Mouse (Mus musculus) MEL (cell line): ENCODE measurements around the gene Vps37b. TPM values are rescaled to one million over a fixed set of nuclear protein-coding genes. Genes with fewer than 3 reads are reported as not detected.
A peak's percentile ranks its signal among the peaks of the same experiment; 100 is the strongest.

ENCODE experiments used
- DNase-seq: peaks from one replicate; pipeline ENCODE4 v3.0.0; 2011; ENCODE audit warnings: low read depth, low spot score
- H3K27ac ChIP-seq: 2 replicates; pipeline ENCODE4 v1.5.1; 2012; ENCODE audit warnings: low read depth, mild to moderate bottlenecking, control low read depth, low read length, moderate library complexity; ENCODE audit not compliant: control insufficient read depth
- H3K27me3 ChIP-seq, 2 experiments: fragments of 150-350 bp in 1 of 2; sonication (generic) in 1 of 2; 2 replicates each; pipeline ENCODE4 v1.6.1; 2012; ENCODE audit warnings: low read length in 2 of 2, mild to moderate bottlenecking in 2 of 2, improper control_type of control experiment in 1 of 2, moderate library complexity in 1 of 2; ENCODE audit not compliant: insufficient read depth in 2 of 2, control insufficient read depth in 1 of 2
- H3K36me3 ChIP-seq, 2 experiments: 2 replicates each; pipeline ENCODE4 v1.6.1; 2012 to 2014; ENCODE audit warnings: low read length in 2 of 2, improper control_type of control experiment in 1 of 2, inconsistent platforms in 1 of 2, mild to moderate bottlenecking in 1 of 2; ENCODE audit not compliant: insufficient read depth in 2 of 2, control insufficient read depth in 1 of 2
- H3K4me1 ChIP-seq, 2 experiments: fragments of 150-350 bp in 1 of 2; sonication (generic) in 1 of 2; 2 replicates each; pipeline ENCODE4 v1.6.1; 2012; ENCODE audit warnings: low read length in 2 of 2, improper control_type of control experiment in 1 of 2, mild to moderate bottlenecking in 1 of 2; ENCODE audit not compliant: insufficient read depth in 2 of 2, control insufficient read depth in 1 of 2
- H3K4me3 ChIP-seq, 2 experiments: fragments of 150-350 bp in 1 of 2; sonication (generic) in 1 of 2; 2 replicates each; pipeline ENCODE4 v1.5.1; 2012; ENCODE audit warnings: low read depth in 2 of 2, low read length in 2 of 2, mild to moderate bottlenecking in 2 of 2, moderate library complexity in 2 of 2, control low read depth in 1 of 2, improper control_type of control experiment in 1 of 2; ENCODE audit not compliant: control insufficient read depth in 1 of 2, insufficient read depth in 1 of 2
- H3K79me2 ChIP-seq: 2 replicates; pipeline ENCODE4 v1.6.1; 2012; ENCODE audit warnings: mild to moderate bottlenecking, low read length, moderate library complexity; ENCODE audit not compliant: control insufficient read depth, poor library complexity, insufficient read depth
- H3K9ac ChIP-seq: 2 replicates; pipeline ENCODE4 v1.6.1; 2012; ENCODE audit warnings: low read depth, mild to moderate bottlenecking, control low read depth, low read length, moderate library complexity; ENCODE audit not compliant: control insufficient read depth, poor library complexity, severe bottlenecking
- H3K9me3 ChIP-seq: fragments of 150-350 bp; sonication (generic); replicated peaks from 2 replicates; pipeline ENCODE4 v1.6.1; 2012; ENCODE audit warnings: mild to moderate bottlenecking, low read length, improper control_type of control experiment, moderate library complexity; ENCODE audit not compliant: insufficient read depth
- BHLHE40 ChIP-seq: IDR thresholded peaks from 2 replicates; pipeline ENCODE4 v1.6.1; 2012; ENCODE audit warnings: low read depth, mild to moderate bottlenecking, inconsistent platforms, low read length, improper control_type of control experiment, borderline replicate concordance
- CHD1 ChIP-seq: IDR thresholded peaks from 2 replicates; pipeline ENCODE4 v1.6.1; 2012; ENCODE audit warnings: low read depth, mild to moderate bottlenecking, inconsistent platforms, low read length, improper control_type of control experiment
- CHD2 ChIP-seq: IDR thresholded peaks from 2 replicates; pipeline ENCODE4 v1.6.1; 2011; ENCODE audit warnings: low read length, improper control_type of control experiment
- CTCF ChIP-seq, 3 experiments: IDR thresholded peaks in 2 of 3; conservative IDR thresholded peaks in 1 of 3; 2 replicates each; pipeline ENCODE4 v1.5.1; 2011 to 2012; ENCODE audit warnings: low read length in 3 of 3, low read depth in 2 of 3, mild to moderate bottlenecking in 2 of 3, improper control_type of control experiment in 1 of 3, inconsistent platforms in 1 of 3, mixed read lengths in 1 of 3, moderate library complexity in 1 of 3; ENCODE audit not compliant: control insufficient read depth in 1 of 3, insufficient read depth in 1 of 3, poor library complexity in 1 of 3, severe bottlenecking in 1 of 3
- E2F4 ChIP-seq: IDR thresholded peaks from 2 replicates; pipeline ENCODE4 v1.6.1; 2011; ENCODE audit warnings: low read depth, low read length, improper control_type of control experiment, borderline replicate concordance
- ELF1 ChIP-seq: IDR thresholded peaks from 2 replicates; pipeline ENCODE4 v1.6.1; 2014; ENCODE audit warnings: low read depth, mild to moderate bottlenecking, inconsistent platforms, low read length, improper control_type of control experiment, moderate library complexity
- EP300 ChIP-seq, 2 experiments: IDR thresholded peaks; 2 replicates each; pipeline ENCODE4 v1.6.1; 2011; ENCODE audit warnings: improper control_type of control experiment in 2 of 2, low read length in 2 of 2, low read depth in 1 of 2, mild to moderate bottlenecking in 1 of 2
- ETS1 ChIP-seq: IDR thresholded peaks from 2 replicates; pipeline ENCODE4 v1.6.1; 2012; ENCODE audit warnings: low read depth, mild to moderate bottlenecking, inconsistent platforms, low read length, improper control_type of control experiment, moderate library complexity
- GABPA ChIP-seq: IDR thresholded peaks from 2 replicates; pipeline ENCODE4 v1.6.1; 2012; ENCODE audit warnings: low read depth, mild to moderate bottlenecking, inconsistent platforms, low read length, improper control_type of control experiment, moderate library complexity
- GATA1 ChIP-seq: IDR thresholded peaks from 2 replicates; pipeline ENCODE4 v1.6.1; 2011; ENCODE audit warnings: low read depth, low read length, improper control_type of control experiment
- JUND ChIP-seq: IDR thresholded peaks from 2 replicates; pipeline ENCODE4 v1.6.1; 2011; ENCODE audit warnings: low read depth, mild to moderate bottlenecking, improper control_type of control experiment, low read length
- KAT2A ChIP-seq: conservative IDR thresholded peaks from 2 replicates; pipeline ENCODE4 v1.6.1; 2012; ENCODE audit warnings: low read depth, low read length, improper control_type of control experiment, inconsistent platforms
- MAFK ChIP-seq: IDR thresholded peaks from 2 replicates; pipeline ENCODE4 v1.6.1; 2011; ENCODE audit warnings: low read depth, mild to moderate bottlenecking, low read length, improper control_type of control experiment, borderline replicate concordance
- MAX ChIP-seq: IDR thresholded peaks from 2 replicates; pipeline ENCODE4 v1.6.1; 2011; ENCODE audit warnings: low read length, improper control_type of control experiment
- MEF2A ChIP-seq: IDR thresholded peaks from 2 replicates; pipeline ENCODE4 v1.6.1; 2014; ENCODE audit warnings: low read depth, mild to moderate bottlenecking, inconsistent platforms, low read length, improper control_type of control experiment; ENCODE audit not compliant: poor library complexity, insufficient replicate concordance, severe bottlenecking; ENCODE audit errors: extremely low read depth
- MXI1 ChIP-seq: IDR thresholded peaks from 2 replicates; pipeline ENCODE4 v1.6.1; 2011; ENCODE audit warnings: mild to moderate bottlenecking, low read depth, low read length, improper control_type of control experiment
- NELFE ChIP-seq: IDR thresholded peaks from 2 replicates; pipeline ENCODE4 v1.6.1; 2011; ENCODE audit warnings: low read depth, low read length, improper control_type of control experiment
- POLR2A ChIP-seq, 2 experiments: IDR thresholded peaks; 2 replicates each; pipeline ENCODE4 v1.6.1; 2011 to 2012; ENCODE audit warnings: low read length in 2 of 2, mild to moderate bottlenecking in 2 of 2, control low read depth in 1 of 2, improper control_type of control experiment in 1 of 2, low read depth in 1 of 2, moderate library complexity in 1 of 2; ENCODE audit not compliant: control insufficient read depth in 1 of 2, insufficient read depth in 1 of 2, poor library complexity in 1 of 2
- POLR2AphosphoS2 ChIP-seq: IDR thresholded peaks from 2 replicates; pipeline ENCODE4 v1.6.1; 2011; ENCODE audit warnings: low read length, improper control_type of control experiment
- POLR2AphosphoS5 ChIP-seq: IDR thresholded peaks from 2 replicates; pipeline ENCODE4 v1.6.1; 2012; ENCODE audit warnings: low read depth, borderline replicate concordance, mild to moderate bottlenecking, inconsistent platforms, low read length, moderate library complexity, mixed read lengths
- RAD21 ChIP-seq: IDR thresholded peaks from 2 replicates; pipeline ENCODE4 v1.6.1; 2011; ENCODE audit warnings: mild to moderate bottlenecking, low read depth, low read length, improper control_type of control experiment
- SIN3A ChIP-seq: IDR thresholded peaks from 2 replicates; pipeline ENCODE4 v1.6.1; 2012; ENCODE audit warnings: low read length, improper control_type of control experiment, inconsistent platforms
- SMC3 ChIP-seq: IDR thresholded peaks from 2 replicates; pipeline ENCODE4 v1.6.1; 2011; ENCODE audit warnings: low read depth, low read length, improper control_type of control experiment
- TAL1 ChIP-seq: IDR thresholded peaks from 2 replicates; pipeline ENCODE4 v1.6.1; 2012; ENCODE audit warnings: mild to moderate bottlenecking, inconsistent platforms, low read length, moderate library complexity, mixed read lengths
- TBP ChIP-seq: IDR thresholded peaks from 2 replicates; pipeline ENCODE4 v1.8.0; 2011; ENCODE audit warnings: low read depth, low read length, improper control_type of control experiment
- TCF12 ChIP-seq: IDR thresholded peaks from 2 replicates; pipeline ENCODE4 v1.6.1; 2014; ENCODE audit warnings: low read depth, mild to moderate bottlenecking, inconsistent platforms, low read length, improper control_type of control experiment, moderate library complexity
- USF1 ChIP-seq: IDR thresholded peaks from 2 replicates; pipeline ENCODE4 v1.6.1; 2014; ENCODE audit warnings: low read depth, mild to moderate bottlenecking, inconsistent platforms, low read length, improper control_type of control experiment, moderate library complexity
- USF2 ChIP-seq, 2 experiments: IDR thresholded peaks; 2 replicates each; pipeline ENCODE4 v1.6.1; 2011 to 2012; ENCODE audit warnings: improper control_type of control experiment in 2 of 2, low read length in 2 of 2, borderline replicate concordance in 1 of 2, inconsistent platforms in 1 of 2, low read depth in 1 of 2, mild to moderate bottlenecking in 1 of 2; ENCODE audit not compliant: insufficient read depth in 1 of 2
- ZC3H11A ChIP-seq: IDR thresholded peaks from 2 replicates; pipeline ENCODE4 v1.6.1; 2012; ENCODE audit warnings: low read depth, mild to moderate bottlenecking, inconsistent platforms, low read length, improper control_type of control experiment
- ZKSCAN1 ChIP-seq: IDR thresholded peaks from 2 replicates; pipeline ENCODE4 v1.6.1; 2012; ENCODE audit warnings: low read depth, mild to moderate bottlenecking, inconsistent platforms, low read length, improper control_type of control experiment, moderate library complexity
- ZMIZ1 ChIP-seq: IDR thresholded peaks from 2 replicates; pipeline ENCODE4 v1.6.1; 2012; ENCODE audit warnings: low read depth, mild to moderate bottlenecking, inconsistent platforms, low read length, improper control_type of control experiment, moderate library complexity
- polyA plus RNA-seq, 2 experiments: library from polyadenylated mRNA; stranded (reverse) in 1 of 2; unstranded in 1 of 2; fragments of >175 nt in 1 of 2; fragments of >200 nt in 1 of 2; gene quantifications; 2 replicates each; pipeline versions ENCODE4 v1.2.1 to v1.2.4; 2012; ENCODE audit warnings: low replicate concordance in 2 of 2, low read depth in 1 of 2; ENCODE audit not compliant: insufficient read length in 2 of 2, insufficient read depth in 1 of 2, missing spikeins in 1 of 2
- total RNA-seq: library from RNA; depleted of rRNA; stranded (reverse); fragments of 300-350 nt; gene quantifications from 2 replicates; pipeline ENCODE4 v1.2.3, GENCODE M21; 2012

Vps37b gene
- total and polyA plus RNA-seq, 3 experiments: 28.6 to 66.0 TPM; not detected in 1

DNA sequence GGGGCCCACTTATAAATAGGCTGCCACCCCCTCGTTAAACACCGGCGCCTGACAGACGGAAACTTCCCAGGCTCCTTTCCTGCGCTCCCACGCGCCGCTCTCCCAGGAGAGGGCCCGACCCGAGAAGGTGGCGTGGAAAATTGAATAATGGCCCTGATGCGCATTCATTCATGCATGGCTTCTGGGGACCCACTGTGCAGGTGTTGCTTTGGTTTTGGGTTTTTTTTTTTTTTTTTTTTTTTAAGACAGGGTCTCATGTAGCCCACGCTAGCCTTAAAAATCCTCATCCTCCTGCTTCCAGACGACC lies 57.9 kb downstream of the Vps37b start:
- peak; percentile 44 for DNase-seq
- Histone ChIP-seq H3K27me3 (no peaks in the 10 kb centered on the region), H3K27ac (peak overlapping the region; percentile 35)

DNA sequence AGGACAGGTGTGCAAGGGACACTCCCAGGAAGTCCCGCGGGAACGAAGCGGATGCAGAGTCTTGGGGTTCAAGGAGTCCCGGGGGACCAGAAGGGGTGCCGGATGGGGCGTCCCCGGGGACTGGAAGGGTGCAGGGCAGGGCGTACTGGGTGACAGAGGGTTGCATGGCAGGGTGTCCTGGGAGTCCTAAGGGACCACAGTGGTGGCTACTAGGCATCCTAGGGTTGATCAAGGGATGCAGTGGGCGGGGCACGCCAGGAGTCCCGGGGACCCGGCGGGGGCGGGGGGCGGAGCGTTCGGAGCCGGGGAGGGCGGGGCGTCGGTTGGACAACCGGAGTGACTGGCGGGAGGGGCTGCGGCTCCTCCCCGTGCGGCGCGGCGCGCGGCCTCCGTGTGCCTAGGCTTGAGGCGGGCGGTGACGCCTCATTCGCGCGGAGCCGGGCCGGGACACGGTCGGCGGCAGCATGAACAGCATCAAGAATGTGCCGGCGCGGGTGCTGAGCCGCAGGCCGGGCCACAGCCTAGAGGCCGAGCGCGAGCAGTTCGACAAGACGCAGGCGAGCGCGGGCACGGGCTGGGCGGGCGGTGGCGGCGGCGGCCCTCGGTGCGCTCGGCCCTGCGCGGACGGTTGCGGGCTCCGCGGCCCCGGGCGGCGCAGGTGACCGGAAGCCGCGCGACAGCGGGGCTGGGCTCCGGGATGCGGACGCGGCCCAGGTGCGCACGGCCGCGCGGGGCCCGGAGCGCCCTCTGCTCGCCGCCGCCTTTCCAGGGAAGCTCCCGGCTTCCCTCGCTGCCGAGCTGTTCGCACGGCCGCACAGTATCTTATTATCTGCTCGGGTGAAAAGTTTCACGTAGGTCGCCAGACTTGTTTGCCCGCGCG lies 58.5 kb downstream of the Vps37b start, which contains the start of gene Hip1r:
TSS of gene Hip1r (plus strand) at position 330 of the 880 bp plus-strand sequence.
- Histone ChIP-seq H3K36me3 (no peaks in the 10 kb centered on the region; a peak in 1 of 4 replicates), H3K27me3 (no peaks in the 10 kb centered on the region), H3K9ac (peak within 1 kb of the TSS; percentile 94), H3K79me2 (peaks cover 10% of the 10 kb centered on the region), H3K4me1 (peaks cover 0 to 6% of the 10 kb centered on the region in 2 experiments; a peak in 2 of 4 replicates), H3K27ac (peak within 1 kb of the TSS; percentile 35), H3K9me3 (no peaks in the 10 kb centered on the region), H3K4me3 (peak within 1 kb of the TSS; percentile 97 to 100)
- peak; percentile 81 for DNase-seq
- TF ChIP-seq CHD2 (no peak), GABPA (no peak), SIN3A (peak; percentile 14; the same call in 1 of the 2 replicates), MXI1 (no peak), TAL1 (no peak), POLR2AphosphoS2 (peak; percentile 53; the same call in 1 of the 2 replicates), GATA1 (no peak), SMC3 (no peak), ZC3H11A (no peak), EP300 (IDR thresholded peaks at IDR 0.05; ENCODE audit: low read depth in 1 of 2, low read length in 2 of 2) (no peak), RAD21 (no peak), BHLHE40 (no peak), USF1 (0 out of 2 replicates have a peak, but pooled peaks have one; percentile 4), ZKSCAN1 (no peak), NELFE (peak; percentile 90), E2F4 (no peak), KAT2A (no peak), ZMIZ1 (peak; percentile 77; the same call in 1 of the 2 replicates), ELF1 (no peak), MEF2A (no peak), TBP (no peak), POLR2A (IDR thresholded peaks at IDR 0.05; ENCODE audit: control insufficient read depth in 1 of 2, insufficient read depth in 1 of 2, low read depth in 1 of 2, low read length in 2 of 2, poor library complexity in 1 of 2) (peak; percentile 76 to 83)

More for the DNA sequence above, 57.9 kb downstream of the Vps37b start:
- Histone ChIP-seq H3K79me2 (peaks cover 10% of the 10 kb centered on the region), H3K9me3 (no peaks in the 10 kb centered on the region), H3K9ac (peak overlapping the region; percentile 94), H3K36me3 (no peaks in the 10 kb centered on the region; a peak in 1 of 4 replicates)
- no peak for TF ChIP-seq ELF1
- no peak for TF ChIP-seq POLR2AphosphoS5
- TF ChIP-seq CHD2: no peak
- no peak for TF ChIP-seq MAFK
- TF ChIP-seq MEF2A: no peak
- TF ChIP-seq ETS1: no peak
- TF ChIP-seq MAX: no peak; the same call in 1 of the 2 replicates
- no peak for TF ChIP-seq TCF12
- TF ChIP-seq CTCF (IDR thresholded peaks at IDR 0.05 in 2 of 3, conservative IDR thresholded peaks at IDR 0.05 in 1 of 3; ENCODE audit: control insufficient read depth in 1 of 3, insufficient read depth in 1 of 3, low read depth in 2 of 3, low read length in 3 of 3, poor library complexity in 1 of 3, severe bottlenecking in 1 of 3): no peak
- no peak for TF ChIP-seq ZMIZ1
- TF ChIP-seq GABPA: no peak
- no peak for TF ChIP-seq EP300 (IDR thresholded peaks at IDR 0.05; ENCODE audit: low read depth in 1 of 2, low read length in 2 of 2)
- no peak for TF ChIP-seq USF2 (IDR thresholded peaks at IDR 0.05; ENCODE audit: borderline replicate concordance in 1 of 2, insufficient read depth in 1 of 2, low read depth in 1 of 2, low read length in 2 of 2)
- TF ChIP-seq E2F4: no peak
- no peak for TF ChIP-seq MXI1
- no peak for TF ChIP-seq JUND
- no peak for TF ChIP-seq CHD1
- no peak for TF ChIP-seq SMC3
- no peak for TF ChIP-seq POLR2AphosphoS2
- no peak for TF ChIP-seq POLR2A (IDR thresholded peaks at IDR 0.05; ENCODE audit: control insufficient read depth in 1 of 2, insufficient read depth in 1 of 2, low read depth in 1 of 2, low read length in 2 of 2, poor library complexity in 1 of 2)
- TF ChIP-seq, all 39 proteins: peak for 0
- peak overlapping the region; percentile 97 to 100 for H3K4me3 ChIP-seq
- H3K4me1 ChIP-seq: peaks cover 0 to 6% of the 10 kb centered on the region in 2 experiments; a peak in 2 of 4 replicates
